Mouse (Mus musculus) stomach, postnatal 0 days (tissue): ENCODE measurements around the gene Zfp462. TPM values are rescaled to one million over a fixed set of nuclear protein-coding genes. Genes with fewer than 3 reads are reported as not detected.
A peak's percentile ranks its signal among the peaks of the same experiment; 100 is the strongest.

Experiments
- ATAC-seq: fragments of 200-750 bp; cut with Nextera tagmentation; 2 replicates; pipeline ENCODE4 v1.8.0; 2017; ENCODE audit not compliant: low FRiP score, low TSS enrichment
- DNase-seq: peaks from one replicate; pipeline ENCODE4 v3.0.0-alpha.2; 2016; ENCODE audit warnings: low spot score
- H3K27ac ChIP-seq: fragments of 300-500 bp; sonication (generic); replicated peaks from 2 replicates; pipeline ENCODE4 v1.5.1; 2014; ENCODE audit warnings: mild to moderate bottlenecking, control low read depth
- H3K27me3 ChIP-seq: fragments of 300-500 bp; sonication (generic); 2 replicates; pipeline ENCODE4 v1.6.1; 2014; ENCODE audit warnings: low read length; ENCODE audit not compliant: control insufficient read depth, insufficient read depth
- H3K36me3 ChIP-seq: fragments of 300-500 bp; sonication (generic); 2 replicates; pipeline ENCODE4 v1.6.1; 2014; ENCODE audit warnings: low read length, mixed read lengths; ENCODE audit not compliant: control insufficient read depth, insufficient read depth
- H3K4me1 ChIP-seq: fragments of 300-500 bp; sonication (generic); replicated peaks from 2 replicates; pipeline ENCODE4 v1.6.1; 2014; ENCODE audit warnings: antibody characterized with exemption; ENCODE audit not compliant: control insufficient read depth, insufficient read depth
- H3K4me2 ChIP-seq: fragments of 300-500 bp; sonication (generic); replicated peaks from 2 replicates; pipeline ENCODE4 v1.6.1; 2014; ENCODE audit warnings: low read depth, mild to moderate bottlenecking, control low read depth, moderate library complexity
- H3K4me3 ChIP-seq: fragments of 300-500 bp; sonication (generic); 2 replicates; pipeline ENCODE4 v1.5.1; 2014; ENCODE audit warnings: low read depth, low read length, control low read depth
- H3K9ac ChIP-seq: fragments of 300-500 bp; sonication (generic); 2 replicates; pipeline ENCODE4 v1.6.1; 2014; ENCODE audit warnings: mild to moderate bottlenecking, low read length, control low read depth, mixed read lengths
- H3K9me3 ChIP-seq: fragments of 300-500 bp; sonication (generic); 2 replicates; pipeline ENCODE4 v1.6.1; 2016; ENCODE audit warnings: low read length; ENCODE audit not compliant: control insufficient read depth
- CTCF ChIP-seq: IDR thresholded peaks from 2 replicates; pipeline ENCODE4 v1.5.1; 2016; ENCODE audit warnings: antibody characterized with exemption, low read depth, mild to moderate bottlenecking, moderate library complexity
- EP300 ChIP-seq: optimal IDR thresholded peaks from 2 replicates; pipeline ENCODE3; 2016; ENCODE audit warnings: antibody characterized with exemption
- WGBS: fragments of 180-500 bp; shearing (Covaris S2); extraction: QIAGEN DNeasy Blood & Tissue Kit; methylation state at CpG from one replicate; pipeline ENCODE4 v1.1.7; 2014; 5-methylcytosine and 5-hydroxymethylcytosine counted together
- polyA plus RNA-seq: library from polyadenylated mRNA; unstranded; fragments of >200 nt; fragmentation: Nextera tagmentation; extraction: Ambion mirVana; gene quantifications from 2 replicates; pipeline ENCODE4 v1.2.1, GENCODE M21; 2015

The Zfp462 gene
- polyA plus RNA-seq, 1 experiment from 2014 or later = 1.1 TPM

DNA sequence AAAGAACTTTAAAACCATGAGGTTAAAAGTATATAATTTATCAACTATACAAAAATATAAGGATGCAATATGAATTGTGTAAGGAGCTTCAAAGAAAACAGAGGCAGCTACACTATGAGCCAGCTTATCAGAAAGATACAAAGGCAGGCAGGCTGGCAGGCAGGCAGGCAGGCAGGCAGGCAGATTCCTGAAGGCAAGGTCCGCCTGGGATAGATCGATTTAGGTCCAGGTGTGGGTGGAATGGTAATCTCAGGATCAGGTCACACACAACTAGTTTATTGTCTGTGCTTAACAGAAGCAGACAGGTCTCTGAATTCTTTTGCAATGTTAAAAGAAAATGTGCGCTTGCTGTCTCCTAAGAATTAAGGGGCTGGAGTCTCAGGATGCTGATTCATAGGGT is 158.7 kb downstream of the Zfp462 start:
- Histone ChIP-seq H3K27ac (no peak overlapping the region), H3K4me1 (no peaks in the 10 kb centered on the region), H3K36me3 (no peaks in the 10 kb centered on the region), H3K4me2 (no peak overlapping the region), H3K9me3 (no peaks in the 10 kb centered on the region), H3K27me3 (no peaks in the 10 kb centered on the region), H3K4me3 (no peak overlapping the region), H3K9ac (no peak overlapping the region)
- 57% methylated on average over 3 of the region's 3 CpGs for WGBS
- TF ChIP-seq EP300 (no peak), CTCF (no peak)
- ATAC-seq (no peak), DNase-seq (no peak)

- H3K4me1 ChIP-seq = no peaks in the 10 kb centered on the region
- TF ChIP-seq CTCF (no peak), EP300 (no peak)
Observed at GRCm38 (mm10) chr4:55117839-55118487, 173.1 kb downstream of the Zfp462 start.

DNA sequence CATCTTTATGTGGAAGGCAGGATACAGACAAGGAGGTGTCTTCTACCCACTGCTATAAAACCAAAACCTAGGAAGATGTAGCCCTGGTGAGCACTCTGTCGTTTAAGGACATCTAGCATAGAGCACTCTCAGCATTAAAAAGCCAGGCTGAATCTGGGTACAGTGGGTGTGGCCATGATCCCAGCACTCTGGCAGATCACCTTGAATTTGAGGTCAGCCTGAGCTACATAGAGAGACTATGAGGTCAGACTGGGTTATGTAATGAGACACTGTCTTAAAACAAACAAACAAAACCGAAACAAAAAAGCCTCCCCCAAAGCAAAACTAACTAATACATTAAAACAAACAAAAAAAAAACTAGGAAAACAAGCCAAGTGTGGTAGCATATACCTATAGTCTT is 176.3 kb downstream of the Zfp462 start:
- 67% methylated on average over 2 of the region's 2 CpGs for whole genome bisulfite sequencing
- H3K4me3 ChIP-seq = no peak overlapping the region
- no peaks in the 10 kb centered on the region for H3K27me3 ChIP-seq
- DNase-seq = no peak
- H3K4me1 ChIP-seq = no peaks in the 10 kb centered on the region
- no peak overlapping the region for H3K27ac ChIP-seq
- no peak for TF ChIP-seq EP300
- TF ChIP-seq CTCF = no peak
- H3K9ac ChIP-seq = no peak overlapping the region
- H3K4me2 ChIP-seq = no peak overlapping the region
- no peaks in the 10 kb centered on the region for H3K9me3 ChIP-seq
- H3K36me3 ChIP-seq = no peaks in the 10 kb centered on the region
- no peak for ATAC-seq

More at GRCm38 (mm10) chr4:55117839-55118487, 173.1 kb downstream of the Zfp462 start:
- DNase-seq = no peak
- Histone ChIP-seq H3K9me3 (no peaks in the 10 kb centered on the region), H3K36me3 (no peaks in the 10 kb centered on the region), H3K27ac (no peak overlapping the region), H3K4me3 (no peak overlapping the region), H3K9ac (no peak overlapping the region), H3K4me2 (no peak overlapping the region), H3K27me3 (no peaks in the 10 kb centered on the region)
- WGBS = 52% methylated on average over 10 of the region's 10 CpGs
- no peak for ATAC-seq

- 60% methylated on average over 6 of the region's 6 CpGs for WGBS
- Histone ChIP-seq H3K27me3 (no peaks in the 10 kb centered on the region), H3K9ac (no peak overlapping the region), H3K4me2 (no peak overlapping the region), H3K27ac (no peak overlapping the region), H3K9me3 (no peaks in the 10 kb centered on the region), H3K4me1 (no peaks in the 10 kb centered on the region), H3K4me3 (no peak overlapping the region), H3K36me3 (no peaks in the 10 kb centered on the region)
- TF ChIP-seq EP300 (no peak), CTCF (no peak)
- ATAC-seq (no peak), DNase-seq (no peak)
Observed at GRCm38 (mm10) chr4:55121952-55122351, 177.1 kb downstream of the Zfp462 start.

GRCm38 (mm10) chr4:55124126-55124525 is 179.3 kb downstream of the Zfp462 start:
- TF ChIP-seq EP300 = no peak
- no peak for TF ChIP-seq CTCF
- Histone ChIP-seq H3K27ac (no peak overlapping the region), H3K9ac (no peak overlapping the region), H3K9me3 (no peaks in the 10 kb centered on the region), H3K4me1 (no peaks in the 10 kb centered on the region), H3K4me3 (no peak overlapping the region), H3K36me3 (no peaks in the 10 kb centered on the region), H3K4me2 (no peak overlapping the region), H3K27me3 (no peaks in the 10 kb centered on the region)
- WGBS = 72% methylated on average over 3 of the region's 3 CpGs
- ATAC-seq (no peak), DNase-seq (no peak)

DNA sequence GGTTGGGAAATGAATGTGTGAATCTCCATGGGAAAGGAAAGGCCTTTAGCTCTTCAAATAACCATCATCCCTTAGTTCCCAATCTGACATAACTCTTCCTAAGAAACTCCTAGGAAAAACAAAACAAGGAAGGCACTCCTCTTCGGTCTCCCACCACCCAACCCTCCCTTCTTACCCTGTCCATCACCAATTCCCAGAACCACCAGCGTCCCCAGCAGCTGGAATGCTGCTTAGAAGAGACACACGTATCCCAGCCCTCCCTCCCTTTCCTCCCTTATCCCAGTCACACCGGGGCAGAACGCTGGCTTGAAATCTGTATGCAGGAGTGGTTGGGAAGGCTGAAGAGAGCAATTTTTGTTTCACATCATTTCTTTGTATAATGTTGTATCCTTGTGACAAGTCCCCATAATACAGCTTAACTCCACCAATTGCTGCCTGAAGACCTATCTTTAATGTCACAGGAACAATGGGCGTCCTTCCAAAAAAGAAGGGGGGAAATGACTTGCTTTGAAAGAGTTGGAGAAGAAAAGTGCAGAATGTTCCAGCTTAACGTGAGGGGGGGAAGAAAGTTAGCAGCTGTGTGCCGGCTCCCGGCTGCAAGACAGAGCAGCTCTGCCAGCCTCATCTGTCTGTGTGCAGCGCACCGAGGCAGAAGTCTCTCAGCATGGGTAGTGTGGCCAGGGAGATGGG is 180.3 kb downstream of the Zfp462 start:
- no peak for DNase-seq
- TF ChIP-seq EP300 (no peak), CTCF (no peak)
- H3K4me3 ChIP-seq = no peak overlapping the region
- no peaks in the 10 kb centered on the region for H3K9me3 ChIP-seq
- no peaks in the 10 kb centered on the region for H3K36me3 ChIP-seq
- H3K4me1 ChIP-seq = no peaks in the 10 kb centered on the region
- peak overlapping the region; percentile 34 for H3K4me2 ChIP-seq
- H3K27ac ChIP-seq = no peak overlapping the region
- 34% methylated on average over 11 of the region's 11 CpGs for WGBS
- H3K9ac ChIP-seq = no peak overlapping the region
- no peaks in the 10 kb centered on the region for H3K27me3 ChIP-seq
- ATAC-seq = no peak
